Mouse (Mus musculus) right cerebral cortex, postnatal 25 days (tissue): ENCODE measurements around the gene Sftpd.

Experiments
- DNase-seq: peaks from one replicate; pipeline ENCODE4 v3.0.0; 2022

Gene Sftpd

DNA sequence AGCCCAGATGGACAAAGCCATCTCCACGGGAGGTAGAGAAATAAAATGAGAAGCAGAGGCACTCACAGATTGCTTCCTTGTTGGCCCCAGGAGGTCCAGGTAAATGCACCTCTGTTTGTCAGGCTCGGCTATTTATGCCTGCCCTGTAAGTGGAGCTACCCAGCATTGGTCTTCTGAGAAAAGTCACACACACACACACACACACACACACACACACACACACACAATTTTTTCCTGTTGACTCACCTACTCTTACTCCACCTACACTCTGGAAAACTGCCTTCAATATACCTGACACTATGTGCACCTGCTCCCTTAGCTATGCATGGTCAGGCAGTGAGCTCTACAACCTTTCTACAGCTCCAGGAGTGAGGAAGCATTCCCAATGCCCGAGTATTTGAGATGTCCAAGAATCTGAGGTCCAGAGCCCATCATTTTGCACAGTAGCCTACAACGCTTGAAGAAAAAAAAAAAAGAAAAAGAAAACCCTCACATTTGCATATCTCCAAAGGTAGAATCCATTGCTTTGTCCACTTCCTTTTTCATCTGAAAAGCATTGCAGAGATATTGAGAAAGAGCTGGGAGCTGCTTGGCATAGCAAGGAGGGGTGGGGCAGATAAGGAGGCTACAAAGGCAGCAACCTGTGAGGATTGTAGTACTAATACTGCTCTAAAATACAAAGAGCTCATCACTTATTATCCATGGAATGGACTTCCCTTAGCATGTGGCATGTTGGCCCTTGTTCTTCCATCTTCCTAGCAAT lies at the start of gene Sftpd:
Gene Sftpd, minus strand, starts transcription at position 91 of the 763 bp plus-strand sequence.
- DNase-seq: no peak

GRCm38 (mm10) chr14:41198037-41198730 lies 13.2 kb upstream of the Sftpd start:
- DNase-seq: no peak

DNA sequence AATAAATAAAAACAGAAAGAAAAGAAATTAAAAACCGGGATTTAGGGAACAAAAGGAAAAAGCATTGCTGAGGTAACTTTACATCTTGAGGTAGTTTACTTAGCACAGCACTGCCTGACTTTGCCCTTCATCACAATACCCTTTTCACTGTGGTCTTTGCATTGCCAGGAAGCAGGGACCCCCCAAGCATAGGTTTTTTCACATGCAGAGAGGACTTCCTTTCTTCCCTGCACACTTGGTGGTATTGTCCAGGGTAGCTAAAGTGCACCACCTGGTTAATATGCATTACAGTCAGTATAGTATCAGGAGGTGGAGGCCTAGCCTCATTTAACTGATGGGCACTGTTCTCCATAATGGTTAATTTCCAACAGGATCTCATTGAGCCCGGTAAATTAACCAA lies 4.5 kb upstream of the Sftpd start:
- DNase-seq: no peak

- no peak for DNase-seq
Measured at GRCm38 (mm10) chr14:41174802-41175201, 10.1 kb downstream of the Sftpd start.

GRCm38 (mm10) chr14:41170514-41170913 lies 14.4 kb downstream of the Sftpd start:
- DNase-seq: no peak

DNA sequence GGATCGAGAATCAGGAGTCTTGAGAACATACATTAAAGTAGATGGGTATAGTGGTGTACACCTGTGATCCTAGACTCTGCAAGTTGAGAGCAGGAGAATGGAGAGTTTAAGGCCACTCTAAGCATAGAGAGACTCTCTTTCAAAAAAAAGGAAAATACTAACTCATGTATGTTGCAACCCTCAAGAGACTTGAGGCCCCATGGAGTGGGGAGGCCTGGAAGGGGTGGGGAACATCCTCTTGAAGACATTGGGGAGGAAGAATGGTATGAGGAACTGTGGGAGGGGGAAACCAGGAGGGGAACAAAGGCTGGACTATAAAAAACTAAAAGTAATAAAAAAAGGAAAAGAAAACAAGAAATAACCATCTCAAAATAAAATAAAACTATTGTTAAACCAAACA lies 16.4 kb downstream of the Sftpd start:
- no peak for DNase-seq

GRCm38 (mm10) chr14:41167278-41167677 lies 17.7 kb downstream of the Sftpd start:
- DNase-seq: no peak

- peak; percentile 10 for DNase-seq
Measured at GRCm38 (mm10) chr14:41162663-41163062, 22.3 kb downstream of the Sftpd start.

DNA sequence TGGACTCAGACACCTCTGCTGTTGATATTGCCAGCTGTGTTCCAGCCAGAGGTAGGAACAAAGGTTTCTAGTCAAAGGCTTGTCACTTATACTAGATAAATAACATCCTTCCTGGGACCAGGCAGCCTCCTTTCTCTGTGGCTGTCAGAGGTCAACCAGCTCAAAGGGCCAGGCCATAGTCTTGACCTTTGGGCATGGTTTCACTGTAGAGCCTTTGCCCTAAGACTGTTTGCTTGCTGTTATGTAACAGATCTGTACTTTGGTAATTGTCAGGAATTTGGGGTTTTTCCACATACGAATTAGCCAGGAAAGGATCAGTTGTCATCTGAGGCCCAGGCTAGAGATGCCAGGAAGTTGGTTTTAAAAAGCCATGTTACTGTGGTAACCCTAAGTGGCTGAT lies 24.2 kb downstream of the Sftpd start:
- DNase-seq: no peak

DNA sequence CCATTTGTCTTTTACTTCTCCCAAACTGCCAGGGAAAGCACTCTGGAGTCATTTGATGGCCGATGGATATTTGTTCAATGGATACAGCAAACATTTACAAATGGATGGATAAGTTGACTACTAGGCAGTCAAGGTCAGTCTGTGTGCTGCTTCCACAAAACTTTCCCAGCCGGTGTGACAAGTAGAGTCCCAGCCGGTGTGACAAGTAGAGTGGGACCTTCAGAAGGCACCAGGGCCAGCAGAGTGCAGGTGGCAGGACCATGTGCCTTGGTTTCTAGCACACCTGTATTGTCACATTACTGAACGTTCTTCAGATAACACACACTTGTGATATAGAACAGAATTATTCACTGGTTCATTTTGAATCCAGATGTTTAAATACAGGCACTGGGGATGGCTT lies 24.9 kb downstream of the Sftpd start:
- no peak for DNase-seq

DNA sequence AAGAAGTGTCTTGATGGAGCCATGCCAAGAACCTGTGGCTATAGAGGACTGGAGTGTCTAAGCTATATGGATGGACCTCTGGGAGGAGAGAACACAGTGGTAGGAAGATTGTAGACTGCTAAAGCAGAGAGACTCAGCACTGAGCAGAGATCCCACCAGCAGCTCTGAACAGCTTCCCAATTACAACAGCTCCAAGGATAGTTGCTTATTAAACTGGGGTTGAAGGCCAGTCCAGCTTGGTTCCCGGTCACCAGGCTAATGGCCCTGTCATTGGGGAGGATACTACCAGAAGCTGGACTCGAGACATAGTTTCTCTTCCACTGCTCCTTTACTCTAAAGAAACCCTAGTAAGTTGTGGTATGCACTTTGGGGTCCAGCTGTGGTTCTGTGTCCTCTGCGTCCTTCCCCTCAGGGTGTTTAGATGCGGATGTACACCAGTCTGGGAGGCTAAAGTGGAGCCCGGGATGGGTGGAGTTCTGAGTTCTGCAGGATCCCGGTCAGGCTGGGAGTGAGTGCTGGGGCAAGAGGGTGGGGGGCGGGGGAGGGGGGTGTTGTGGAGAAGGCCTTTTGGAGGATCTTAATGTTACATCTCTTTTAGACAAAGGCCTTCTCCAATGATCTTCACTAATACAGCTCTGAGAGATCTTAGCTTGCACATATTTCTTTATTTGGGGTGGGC lies 33.6 kb downstream of the Sftpd start, which contains the start of gene Mbl1:
Gene Mbl1, plus strand, starts transcription at position 239 of the 679 bp plus-strand sequence.
- DNase-seq: no peak

DNA sequence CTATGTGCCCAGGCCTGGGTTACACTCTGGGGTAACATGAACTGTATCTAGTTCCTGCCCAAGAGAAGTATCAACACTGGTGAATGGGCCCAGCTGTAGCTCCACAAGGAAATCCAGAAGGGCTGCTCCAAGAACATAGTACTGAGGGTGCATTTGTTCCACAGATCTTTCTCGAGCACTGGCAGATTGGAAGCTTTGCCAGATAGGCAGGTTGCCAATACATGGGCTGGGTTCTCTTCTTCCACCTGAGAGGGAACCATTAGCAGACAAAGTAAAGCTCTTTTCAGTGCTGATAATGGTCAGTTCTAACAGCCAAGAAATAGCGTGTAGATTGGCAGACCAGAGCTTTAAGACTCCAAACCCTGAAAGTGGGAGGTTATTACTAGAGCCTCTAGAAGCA lies 37.6 kb downstream of the Sftpd start:
- no peak for DNase-seq

DNA sequence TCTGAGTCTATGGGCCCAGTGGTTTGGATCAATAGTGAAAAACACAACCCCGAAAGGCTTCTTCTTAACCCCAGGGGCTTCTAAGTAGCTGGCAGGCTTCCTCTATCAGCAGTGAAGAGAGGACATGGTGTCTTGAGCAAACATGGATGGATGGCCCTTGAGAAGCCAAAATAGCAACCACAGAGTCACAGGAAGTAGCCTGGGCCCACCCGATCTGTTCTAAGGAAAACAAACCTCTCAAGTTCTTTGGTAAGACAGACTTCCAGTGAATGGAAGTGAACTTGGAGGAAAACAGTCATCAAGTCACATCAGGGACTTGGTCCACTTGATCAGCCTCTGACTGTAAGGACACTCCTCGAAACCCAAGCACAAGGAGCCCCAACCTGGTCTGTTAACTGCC lies 38.0 kb downstream of the Sftpd start:
- DNase-seq: no peak

DNA sequence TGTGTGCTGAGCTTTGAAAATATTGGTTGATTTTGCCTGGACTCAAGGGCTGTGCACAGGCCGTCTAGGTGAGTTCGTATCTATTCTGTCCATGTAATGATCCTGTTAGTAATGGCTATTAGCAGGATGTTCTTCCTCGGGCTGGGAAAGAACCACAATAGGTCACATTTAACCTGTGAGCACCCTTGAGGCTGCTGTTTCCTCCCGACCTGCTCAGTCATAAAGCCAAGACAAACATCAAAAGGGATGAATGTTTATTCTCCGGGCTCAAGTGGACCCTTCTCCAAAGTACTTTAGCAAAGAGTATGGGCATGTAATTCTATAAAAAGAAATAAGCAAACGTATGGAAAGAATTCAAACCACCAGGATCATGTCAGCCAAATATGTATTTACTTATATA lies 38.9 kb downstream of the Sftpd start:
- no peak for DNase-seq

GRCm38 (mm10) chr14:41140686-41141085 lies 44.3 kb downstream of the Sftpd start:
- no peak for DNase-seq

DNA sequence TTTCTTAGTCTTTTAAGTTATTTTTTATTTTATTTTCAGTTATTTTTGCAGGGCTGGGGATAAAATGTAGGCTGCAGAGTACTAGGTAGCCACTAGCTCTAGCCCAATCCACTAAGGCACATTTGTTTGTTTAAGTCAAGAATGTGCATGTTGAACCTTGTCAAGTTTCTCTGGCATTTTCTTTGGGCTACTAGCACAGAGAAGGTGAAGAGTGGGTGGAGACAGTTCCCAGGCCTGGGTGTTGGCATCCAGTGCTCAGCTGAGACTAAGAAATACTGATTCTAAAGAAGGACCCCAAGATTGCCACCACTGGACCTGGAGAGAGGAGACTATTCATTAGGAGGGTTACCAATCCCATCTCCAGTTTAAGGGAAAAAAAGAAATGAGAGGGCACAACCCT lies 47.9 kb downstream of the Sftpd start:
- DNase-seq: no peak

DNA sequence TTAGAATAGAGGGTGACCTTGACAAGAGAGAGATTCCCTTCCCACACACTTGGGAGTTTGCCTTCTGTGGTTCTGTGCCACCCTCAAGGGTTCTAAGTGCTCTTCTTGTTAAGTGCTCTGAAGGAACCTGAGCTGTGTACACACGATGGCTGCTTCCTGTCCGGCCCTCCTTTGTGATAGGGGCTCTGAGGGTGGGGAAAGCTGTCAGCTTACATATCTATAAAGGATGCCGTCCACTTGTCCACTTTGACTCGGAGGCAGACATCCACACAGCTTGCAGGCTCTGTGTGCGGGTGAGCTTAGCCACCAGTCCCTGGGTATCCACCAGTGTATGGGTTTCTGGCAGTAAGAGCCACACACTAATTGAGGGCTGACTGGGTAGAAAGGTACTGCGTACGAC lies 53.4 kb downstream of the Sftpd start, which contains the start of gene Sftpa1:
Gene Sftpa1, plus strand, starts transcription at position 243 of the 400 bp plus-strand sequence.
- DNase-seq: no peak

DNA sequence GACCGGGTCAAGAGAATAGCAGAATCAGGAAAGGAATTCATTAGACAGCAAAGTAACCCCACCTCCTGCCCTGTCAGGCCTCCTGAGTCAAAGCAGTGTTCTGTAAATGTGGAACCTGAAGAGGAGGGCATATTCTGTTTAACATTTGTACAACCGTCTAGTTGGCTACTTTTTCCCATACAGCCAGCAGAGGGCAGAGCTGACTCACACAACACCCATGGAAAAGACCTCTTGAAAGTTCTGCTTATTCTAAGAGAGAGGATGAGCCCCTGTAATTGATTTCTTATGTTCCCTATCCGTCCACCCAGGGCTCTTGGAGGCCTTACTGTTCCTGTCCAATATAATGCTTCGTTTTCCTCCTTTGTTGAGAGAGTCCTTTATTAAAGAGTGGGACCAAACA lies 57.0 kb downstream of the Sftpd start:
- DNase-seq: peak; percentile 12

- no peak for DNase-seq
Measured at GRCm38 (mm10) chr14:41124683-41125082, 60.3 kb downstream of the Sftpd start.
